Mouse (Mus musculus): ENCODE measurements at regions not wholly inside any gene's neighbourhood (a gene's known extent, or its start where the extent isn't known, plus 50 kb on each side); places are given as distances from the start of the nearest gene placed in this dataset.

GRCm38 (mm10) chr9:26422897-26423823 lies 310.4 kb upstream of the B3gat1 start:
- dilution Hi-C loops (cut with MboI; ENCODE audit: extremely low pct_ligation_motif_present, extremely low pct_unique_long_range_greater_than_20kb, low sequenced_read_pairs), result no loop called here
- Histone ChIP-seq H3K9me3 (replicated peaks; ENCODE audit: low read length) (no peaks in the 10 kb centered on the region), H3K4me2 (ENCODE audit: insufficient read depth, low read depth, poor library complexity, severe bottlenecking) (no peak overlapping the region), H3K4me3 (replicated peaks in 1 of 3; ENCODE audit: low read depth in 2 of 3, low read length in 2 of 3, poor library complexity in 1 of 3) (no peak overlapping the region), H3K27me3 (replicated peaks) (no peaks in the 10 kb centered on the region), H3K36me3 (replicated peaks in 1 of 2; ENCODE audit: control insufficient read depth in 1 of 2, insufficient read depth in 1 of 2, low read length in 1 of 2) (no peaks in the 10 kb centered on the region), H3K79me2 (replicated peaks; ENCODE audit: control insufficient read depth, extremely low read depth, insufficient read depth, poor library complexity, severe bottlenecking) (no peaks in the 10 kb centered on the region), H3K9ac (ENCODE audit: insufficient read depth, low read depth) (no peak overlapping the region), H3K4me1 (ENCODE audit: control insufficient read depth in 1 of 2, insufficient read depth in 2 of 2) (peaks cover 0 to 4% of the 10 kb centered on the region in 2 experiments; a peak in 1 of 4 replicates), H3K27ac (ENCODE audit: insufficient read depth, low read depth) (no peak overlapping the region)
- no peak for DNase-seq (ENCODE audit: extremely low read depth)
- TF ChIP-seq EP300 (IDR thresholded peaks at IDR 0.05; ENCODE audit: low read length) (no peak), POLR2AphosphoS2 (IDR thresholded peaks at IDR 0.05; ENCODE audit: low read depth, low read length) (no peak), MAZ (IDR thresholded peaks at IDR 0.05; ENCODE audit: low read depth, low read length) (no peak), RCOR1 (conservative IDR thresholded peaks at IDR 0.05; ENCODE audit: low read depth, low read length) (no peak), CHD1 (IDR thresholded peaks at IDR 0.05; ENCODE audit: low read depth, low read length) (no peak), MAX (IDR thresholded peaks at IDR 0.05; ENCODE audit: low read length) (no peak)
- in situ Hi-C loops (cut with MboI; ENCODE audit: low pct_ligation_motif_present, low pct_unique_long_range_greater_than_20kb, low sequenced_read_pairs), result no loop called here

GRCm38 (mm10) chr9:26435507-26435906 lies 298.0 kb upstream of the B3gat1 start:
- Histone ChIP-seq H3K4me3 (replicated peaks in 1 of 3; ENCODE audit: low read depth in 2 of 3, low read length in 2 of 3, poor library complexity in 1 of 3) (no peak overlapping the region), H3K9me3 (replicated peaks; ENCODE audit: low read length) (no peaks in the 10 kb centered on the region), H3K9ac (ENCODE audit: insufficient read depth, low read depth) (no peak overlapping the region), H3K4me2 (ENCODE audit: insufficient read depth, low read depth, poor library complexity, severe bottlenecking) (no peak overlapping the region), H3K36me3 (replicated peaks in 1 of 2; ENCODE audit: control insufficient read depth in 1 of 2, insufficient read depth in 1 of 2, low read length in 1 of 2) (no peaks in the 10 kb centered on the region), H3K79me2 (replicated peaks; ENCODE audit: control insufficient read depth, extremely low read depth, insufficient read depth, poor library complexity, severe bottlenecking) (no peaks in the 10 kb centered on the region), H3K27me3 (replicated peaks) (no peaks in the 10 kb centered on the region), H3K4me1 (ENCODE audit: control insufficient read depth in 1 of 2, insufficient read depth in 2 of 2) (no peaks in the 10 kb centered on the region), H3K27ac (ENCODE audit: insufficient read depth, low read depth) (no peak overlapping the region)
- dilution Hi-C loops (cut with MboI; ENCODE audit: extremely low pct_ligation_motif_present, extremely low pct_unique_long_range_greater_than_20kb, low sequenced_read_pairs) (no loop called here), in situ Hi-C loops (cut with MboI; ENCODE audit: low pct_ligation_motif_present, low pct_unique_long_range_greater_than_20kb, low sequenced_read_pairs) (no loop called here)
- TF ChIP-seq SIN3A (IDR thresholded peaks at IDR 0.05; ENCODE audit: low read length) (no peak), MAZ (IDR thresholded peaks at IDR 0.05; ENCODE audit: low read depth, low read length) (no peak), ZKSCAN1 (IDR thresholded peaks at IDR 0.05; ENCODE audit: borderline replicate concordance, low read depth, low read length) (no peak), PAX5 (IDR thresholded peaks at IDR 0.05; ENCODE audit: low read length) (no peak), JUN (IDR thresholded peaks at IDR 0.05; ENCODE audit: insufficient read depth, low read depth, low read length) (no peak), EP300 (IDR thresholded peaks at IDR 0.05; ENCODE audit: low read length) (no peak), CHD2 (IDR thresholded peaks at IDR 0.05; ENCODE audit: low read length) (no peak), POLR2AphosphoS2 (IDR thresholded peaks at IDR 0.05; ENCODE audit: low read depth, low read length) (no peak)
- no peak for DNase-seq (ENCODE audit: extremely low read depth)

GRCm38 (mm10) chr9:26437244-26437643 lies 296.3 kb upstream of the B3gat1 start:
- no peak for DNase-seq (ENCODE audit: extremely low read depth)
- H3K4me1 ChIP-seq (ENCODE audit: control insufficient read depth in 1 of 2, insufficient read depth in 2 of 2), result no peaks in the 10 kb centered on the region
- H3K9ac ChIP-seq (ENCODE audit: insufficient read depth, low read depth), result no peak overlapping the region
- H3K36me3 ChIP-seq (replicated peaks in 1 of 2; ENCODE audit: control insufficient read depth in 1 of 2, insufficient read depth in 1 of 2, low read length in 1 of 2), result no peaks in the 10 kb centered on the region
- in situ Hi-C loops (cut with MboI; ENCODE audit: low pct_ligation_motif_present, low pct_unique_long_range_greater_than_20kb, low sequenced_read_pairs), result no loop called here
- dilution Hi-C loops (cut with MboI; ENCODE audit: extremely low pct_ligation_motif_present, extremely low pct_unique_long_range_greater_than_20kb, low sequenced_read_pairs), result no loop called here
- no peaks in the 10 kb centered on the region for H3K79me2 ChIP-seq (replicated peaks; ENCODE audit: control insufficient read depth, extremely low read depth, insufficient read depth, poor library complexity, severe bottlenecking)
- H3K27ac ChIP-seq (ENCODE audit: insufficient read depth, low read depth), result no peak overlapping the region
- H3K9me3 ChIP-seq (replicated peaks; ENCODE audit: low read length), result no peaks in the 10 kb centered on the region
- TF ChIP-seq ETS1 (conservative IDR thresholded peaks at IDR 0.05; ENCODE audit: low read depth, low read length), result no peak
- no peak for TF ChIP-seq RCOR1 (conservative IDR thresholded peaks at IDR 0.05; ENCODE audit: low read depth, low read length)
- TF ChIP-seq NRF1 (IDR thresholded peaks at IDR 0.05; ENCODE audit: low read depth, low read length), result no peak
- TF ChIP-seq MAZ (IDR thresholded peaks at IDR 0.05; ENCODE audit: low read depth, low read length), result no peak
- no peak for TF ChIP-seq HCFC1 (IDR thresholded peaks at IDR 0.05; ENCODE audit: low read depth, low read length)
- no peak for TF ChIP-seq CHD1 (IDR thresholded peaks at IDR 0.05; ENCODE audit: low read depth, low read length)
- TF ChIP-seq USF2 (conservative IDR thresholded peaks at IDR 0.05; ENCODE audit: low read depth, low read length), result no peak
- no peak for TF ChIP-seq MEF2A (IDR thresholded peaks at IDR 0.05; ENCODE audit: borderline replicate concordance, low read depth, low read length)
- TF ChIP-seq POLR2A (IDR thresholded peaks at IDR 0.05; ENCODE audit: low read depth, low read length), result no peak
- TF ChIP-seq GABPA (IDR thresholded peaks at IDR 0.05; ENCODE audit: insufficient replicate concordance, low read depth, low read length), result no peak
- TF ChIP-seq JUN (IDR thresholded peaks at IDR 0.05; ENCODE audit: insufficient read depth, low read depth, low read length), result no peak
- TF ChIP-seq MYC (IDR thresholded peaks at IDR 0.05; ENCODE audit: low read depth, low read length), result no peak
- TF ChIP-seq UBTF (IDR thresholded peaks at IDR 0.05; ENCODE audit: low read depth, low read length), result no peak
- no peak for TF ChIP-seq KAT2A (IDR thresholded peaks at IDR 0.05; ENCODE audit: insufficient replicate concordance, low read length)
- H3K4me2 ChIP-seq (ENCODE audit: insufficient read depth, low read depth, poor library complexity, severe bottlenecking), result no peak overlapping the region
- no peaks in the 10 kb centered on the region for H3K27me3 ChIP-seq (replicated peaks)
- H3K4me3 ChIP-seq (replicated peaks in 1 of 3; ENCODE audit: low read depth in 2 of 3, low read length in 2 of 3, poor library complexity in 1 of 3), result no peak overlapping the region
